Mouse (Mus musculus): ENCODE results near the gene Suclg2. TPM values are rescaled to one million over a fixed set of nuclear protein-coding genes. Genes with fewer than 3 reads are reported as not detected.

The Suclg2 gene
- total and polyA plus RNA-seq, 2 experiments: 54.0 to 153 TPM

- Histone ChIP-seq H3K36me3 (ENCODE audit: control insufficient read depth, insufficient read depth, low read length) (peaks cover 4% of the 10 kb centered on the region; the same call in 1 of the 2 replicates), H3K4me1 (ENCODE audit: control insufficient read depth, insufficient read depth, low read length) (peaks cover 2% of the 10 kb centered on the region; the same call in 1 of the 2 replicates), H3K27ac (replicated peaks; ENCODE audit: insufficient read depth, low read depth, low read length) (no peak overlapping the region), H3K27me3 (ENCODE audit: control insufficient read depth, insufficient read depth, low read length) (no peaks in the 10 kb centered on the region), H3K4me3 (ENCODE audit: insufficient read depth, low read depth, low read length) (no peak overlapping the region), H3K9ac (ENCODE audit: low read depth, low read length) (no peak overlapping the region), H3K79me2 (ENCODE audit: control insufficient read depth, insufficient read depth, low read length) (no peaks in the 10 kb centered on the region)
- no peak for TF ChIP-seq CTCF (IDR thresholded peaks at IDR 0.05; ENCODE audit: low read depth, low read length)
- no peak for TF ChIP-seq POLR2A (IDR thresholded peaks at IDR 0.05; ENCODE audit: extremely low read depth, insufficient read depth, low read length)
- no peak for DNase-seq (ENCODE audit: extremely low read depth, low read depth, low spot score)
- WGBS: 94% methylated on average over 5 of the region's 5 CpGs
Measured at GRCm38 (mm10) chr6:95499639-95500038, 219.0 kb downstream of the Suclg2 start.

DNA sequence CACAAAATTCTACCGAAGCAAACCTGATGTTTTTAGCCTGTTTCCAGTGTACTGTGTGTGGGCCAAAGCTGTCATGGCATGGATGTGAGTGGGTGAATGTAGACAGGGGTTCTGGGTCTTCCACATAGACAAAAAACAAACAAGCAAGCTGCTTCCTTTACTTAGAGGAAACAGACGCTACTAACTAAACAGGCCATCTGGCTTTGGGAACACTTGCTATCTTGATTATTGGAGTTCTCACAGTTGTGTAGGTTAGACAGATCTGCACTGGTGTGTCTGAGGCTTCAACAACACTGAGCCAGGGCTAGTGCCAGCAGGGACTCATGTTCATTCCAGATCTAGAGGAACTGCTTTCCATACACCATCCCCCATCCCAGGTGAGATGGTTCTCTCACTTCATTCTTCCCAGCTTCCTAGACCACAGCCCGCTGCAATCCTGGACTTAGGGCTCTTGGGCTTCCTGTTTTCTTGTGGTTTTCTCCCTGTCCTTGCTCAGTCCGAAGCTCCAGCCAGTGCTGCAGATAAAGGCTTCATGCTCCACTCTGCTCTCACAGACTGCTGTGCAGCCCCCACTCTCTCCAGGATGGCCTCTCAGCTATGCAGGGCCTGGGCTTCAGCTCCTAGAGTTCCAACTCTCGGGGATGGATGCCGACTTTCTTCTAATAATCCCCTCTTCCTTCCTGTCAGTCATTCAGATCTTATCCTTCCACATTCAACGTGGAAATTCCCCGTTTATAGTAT, 226.2 kb downstream of the Suclg2 start:
- no peak for DNase-seq (ENCODE audit: extremely low read depth, low read depth, low spot score)
- Histone ChIP-seq H3K4me1 (ENCODE audit: control insufficient read depth, insufficient read depth, low read length) (no peaks in the 10 kb centered on the region), H3K27ac (replicated peaks; ENCODE audit: insufficient read depth, low read depth, low read length) (no peak overlapping the region), H3K36me3 (ENCODE audit: control insufficient read depth, insufficient read depth, low read length) (peaks cover 20% of the 10 kb centered on the region), H3K4me3 (ENCODE audit: insufficient read depth, low read depth, low read length) (no peak overlapping the region), H3K27me3 (ENCODE audit: control insufficient read depth, insufficient read depth, low read length) (no peaks in the 10 kb centered on the region), H3K9ac (ENCODE audit: low read depth, low read length) (no peak overlapping the region), H3K79me2 (ENCODE audit: control insufficient read depth, insufficient read depth, low read length) (no peaks in the 10 kb centered on the region)
- 75% methylated on average over 8 of the region's 8 CpGs for WGBS
- TF ChIP-seq CTCF (IDR thresholded peaks at IDR 0.05; ENCODE audit: low read depth, low read length): no peak
- no peak for TF ChIP-seq POLR2A (IDR thresholded peaks at IDR 0.05; ENCODE audit: extremely low read depth, insufficient read depth, low read length)

DNA sequence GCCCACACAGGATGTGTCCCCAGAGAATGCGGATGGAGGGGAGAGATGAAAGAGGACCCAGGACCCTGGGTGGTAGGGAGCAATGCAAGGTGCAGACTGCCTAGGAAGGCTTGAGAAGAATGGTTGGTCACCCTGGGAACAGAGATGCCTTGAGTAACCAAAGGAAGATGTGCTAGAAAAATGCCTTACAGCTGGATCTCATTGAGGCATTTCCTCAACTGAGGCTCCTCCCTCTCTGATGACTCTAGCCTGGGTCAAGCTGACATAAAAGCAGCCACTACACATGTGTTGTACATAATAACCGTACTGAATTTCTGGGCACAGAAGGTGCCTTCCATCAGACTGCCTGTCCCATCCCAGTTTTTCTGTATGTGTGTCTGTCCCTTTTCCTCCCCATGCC, 227.6 kb downstream of the Suclg2 start:
- Histone ChIP-seq H3K79me2 (ENCODE audit: control insufficient read depth, insufficient read depth, low read length) (no peaks in the 10 kb centered on the region), H3K27ac (replicated peaks; ENCODE audit: insufficient read depth, low read depth, low read length) (no peak overlapping the region), H3K9ac (ENCODE audit: low read depth, low read length) (no peak overlapping the region), H3K4me3 (ENCODE audit: insufficient read depth, low read depth, low read length) (no peak overlapping the region), H3K36me3 (ENCODE audit: control insufficient read depth, insufficient read depth, low read length) (peaks cover 15% of the 10 kb centered on the region), H3K27me3 (ENCODE audit: control insufficient read depth, insufficient read depth, low read length) (no peaks in the 10 kb centered on the region), H3K4me1 (ENCODE audit: control insufficient read depth, insufficient read depth, low read length) (no peaks in the 10 kb centered on the region)
- TF ChIP-seq POLR2A (IDR thresholded peaks at IDR 0.05; ENCODE audit: extremely low read depth, insufficient read depth, low read length) (no peak), CTCF (IDR thresholded peaks at IDR 0.05; ENCODE audit: low read depth, low read length) (no peak)
- 94% methylated on average over 2 of the region's 2 CpGs for WGBS
- DNase-seq (ENCODE audit: extremely low read depth, low read depth, low spot score): no peak

GRCm38 (mm10) chr6:95485791-95486190, 232.8 kb downstream of the Suclg2 start:
- H3K27ac ChIP-seq (replicated peaks; ENCODE audit: insufficient read depth, low read depth, low read length): no peak overlapping the region
- H3K79me2 ChIP-seq (ENCODE audit: control insufficient read depth, insufficient read depth, low read length): no peaks in the 10 kb centered on the region
- no peaks in the 10 kb centered on the region for H3K27me3 ChIP-seq (ENCODE audit: control insufficient read depth, insufficient read depth, low read length)
- no peak overlapping the region for H3K9ac ChIP-seq (ENCODE audit: low read depth, low read length)
- no peak overlapping the region for H3K4me3 ChIP-seq (ENCODE audit: insufficient read depth, low read depth, low read length)
- DNase-seq (ENCODE audit: extremely low read depth, low read depth, low spot score): no peak
- H3K36me3 ChIP-seq (ENCODE audit: control insufficient read depth, insufficient read depth, low read length): peaks cover 9% of the 10 kb centered on the region; the same call in 1 of the 2 replicates
- no peak for TF ChIP-seq POLR2A (IDR thresholded peaks at IDR 0.05; ENCODE audit: extremely low read depth, insufficient read depth, low read length)
- TF ChIP-seq CTCF (IDR thresholded peaks at IDR 0.05; ENCODE audit: low read depth, low read length): no peak
- H3K4me1 ChIP-seq (ENCODE audit: control insufficient read depth, insufficient read depth, low read length): no peaks in the 10 kb centered on the region
- 94% methylated on average over 6 of the region's 6 CpGs for whole genome bisulfite sequencing

DNA sequence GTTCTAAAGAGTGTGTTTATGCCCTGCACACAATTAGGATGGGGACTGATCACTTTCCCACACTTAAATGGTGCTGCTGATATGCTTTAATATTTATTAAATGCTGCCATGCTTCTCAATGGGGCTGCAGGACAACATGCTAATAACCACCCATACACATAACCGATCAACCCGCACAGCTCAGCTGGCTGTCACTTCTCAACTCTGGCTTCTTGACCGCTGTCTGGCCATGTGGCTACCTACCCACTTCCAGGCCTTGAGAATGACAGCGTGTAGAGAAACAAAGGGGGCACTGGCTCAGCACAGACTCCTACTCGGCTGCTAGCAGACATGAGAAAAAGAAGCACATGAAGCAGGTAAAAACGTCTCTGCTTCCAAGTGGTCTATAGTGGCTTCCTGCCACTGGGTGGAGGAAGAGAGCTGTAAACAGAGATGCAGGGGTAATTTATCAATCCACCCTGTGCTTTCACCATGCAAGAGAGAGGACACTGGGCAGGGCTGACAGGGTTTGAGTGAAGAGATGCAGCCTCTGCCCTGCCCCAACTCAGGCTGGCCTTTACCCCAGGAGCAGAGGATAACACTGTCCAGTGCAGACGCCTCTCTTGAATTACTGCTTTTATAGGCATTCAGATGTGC, 234.3 kb downstream of the Suclg2 start:
- 79% methylated on average over 7 of the region's 7 CpGs for WGBS
- peak; percentile 13 for DNase-seq (ENCODE audit: extremely low read depth, low read depth, low spot score)
- TF ChIP-seq CTCF (IDR thresholded peaks at IDR 0.05; ENCODE audit: low read depth, low read length) (no peak), POLR2A (IDR thresholded peaks at IDR 0.05; ENCODE audit: extremely low read depth, insufficient read depth, low read length) (no peak)

DNA sequence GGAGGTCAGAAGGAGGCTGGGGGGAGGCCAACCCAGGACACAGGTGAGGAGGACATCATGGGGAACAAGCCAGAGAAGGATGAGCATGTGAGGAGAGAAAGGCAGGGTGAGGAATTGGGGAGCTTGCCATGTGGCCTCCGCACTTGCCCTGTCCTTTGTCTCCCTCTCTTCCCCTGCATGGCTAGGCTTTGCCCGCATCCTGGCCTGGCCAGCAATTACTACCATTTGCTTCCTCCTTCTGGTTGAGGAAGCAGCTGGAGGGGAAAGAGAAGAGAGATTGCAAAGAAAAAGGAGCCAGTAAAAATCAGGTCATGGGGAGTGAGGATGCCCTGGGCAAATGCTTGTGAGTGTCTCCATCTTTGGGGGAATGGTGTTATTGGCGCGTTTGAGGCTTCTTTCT, 234.9 kb downstream of the Suclg2 start:
- no peaks in the 10 kb centered on the region for H3K79me2 ChIP-seq (ENCODE audit: control insufficient read depth, insufficient read depth, low read length)
- 91% methylated on average over 4 of the region's 4 CpGs for WGBS
- no peaks in the 10 kb centered on the region for H3K27me3 ChIP-seq (ENCODE audit: control insufficient read depth, insufficient read depth, low read length)
- DNase-seq (ENCODE audit: extremely low read depth, low read depth, low spot score): no peak
- H3K4me1 ChIP-seq (ENCODE audit: control insufficient read depth, insufficient read depth, low read length): no peaks in the 10 kb centered on the region
- no peak for TF ChIP-seq POLR2A (IDR thresholded peaks at IDR 0.05; ENCODE audit: extremely low read depth, insufficient read depth, low read length)
- no peak for TF ChIP-seq CTCF (IDR thresholded peaks at IDR 0.05; ENCODE audit: low read depth, low read length)
- no peak overlapping the region for H3K27ac ChIP-seq (replicated peaks; ENCODE audit: insufficient read depth, low read depth, low read length)
- no peak overlapping the region for H3K4me3 ChIP-seq (ENCODE audit: insufficient read depth, low read depth, low read length)
- no peak overlapping the region for H3K9ac ChIP-seq (ENCODE audit: low read depth, low read length)
- peaks cover 10% of the 10 kb centered on the region; the same call in 1 of the 2 replicates for H3K36me3 ChIP-seq (ENCODE audit: control insufficient read depth, insufficient read depth, low read length)

More for the DNA sequence above, 234.3 kb downstream of the Suclg2 start:
- H3K4me3 ChIP-seq (ENCODE audit: insufficient read depth, low read depth, low read length): no peak overlapping the region
- H3K27me3 ChIP-seq (ENCODE audit: control insufficient read depth, insufficient read depth, low read length): no peaks in the 10 kb centered on the region
- H3K4me1 ChIP-seq (ENCODE audit: control insufficient read depth, insufficient read depth, low read length): no peaks in the 10 kb centered on the region
- no peak overlapping the region for H3K9ac ChIP-seq (ENCODE audit: low read depth, low read length)
- H3K79me2 ChIP-seq (ENCODE audit: control insufficient read depth, insufficient read depth, low read length): no peaks in the 10 kb centered on the region
- H3K27ac ChIP-seq (replicated peaks; ENCODE audit: insufficient read depth, low read depth, low read length): no peak overlapping the region
- peaks cover 12% of the 10 kb centered on the region; the same call in 1 of the 2 replicates for H3K36me3 ChIP-seq (ENCODE audit: control insufficient read depth, insufficient read depth, low read length)

Measured in liver, adult 2 months (tissue).